Mouse (Mus musculus) Muller cell, postnatal 12 days (primary cell): ENCODE measurements at regions not wholly inside any gene's neighbourhood (a gene's known extent, or its start where the extent isn't known, plus 50 kb on each side); places are given as distances from the start of the nearest gene placed in this dataset.

Source experiments
- DNase-seq: peaks from one replicate; pipeline ENCODE4 v3.0.0-alpha.2; 2015; ENCODE audit errors: inconsistent ontology term

DNA sequence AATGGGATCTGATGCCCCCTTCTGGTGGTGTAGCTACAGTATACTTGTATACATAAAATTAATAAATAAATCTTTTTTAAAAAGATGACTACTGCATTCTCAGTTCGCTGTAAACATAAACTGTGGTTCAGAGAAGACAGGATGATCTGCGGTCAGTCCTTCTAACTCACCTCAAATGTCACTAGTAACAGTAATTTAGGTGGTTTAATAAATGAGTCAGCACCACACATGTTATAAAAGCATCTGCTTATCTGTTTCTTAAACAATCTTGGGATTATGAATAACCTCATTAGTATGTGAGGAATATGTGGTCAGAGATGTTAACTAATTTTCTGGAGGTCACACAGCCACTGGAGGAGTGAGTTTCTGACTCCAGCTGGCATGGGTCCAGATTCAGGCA lies 385.2 kb upstream of the Nrp1 start:
- no peak for DNase-seq

DNA sequence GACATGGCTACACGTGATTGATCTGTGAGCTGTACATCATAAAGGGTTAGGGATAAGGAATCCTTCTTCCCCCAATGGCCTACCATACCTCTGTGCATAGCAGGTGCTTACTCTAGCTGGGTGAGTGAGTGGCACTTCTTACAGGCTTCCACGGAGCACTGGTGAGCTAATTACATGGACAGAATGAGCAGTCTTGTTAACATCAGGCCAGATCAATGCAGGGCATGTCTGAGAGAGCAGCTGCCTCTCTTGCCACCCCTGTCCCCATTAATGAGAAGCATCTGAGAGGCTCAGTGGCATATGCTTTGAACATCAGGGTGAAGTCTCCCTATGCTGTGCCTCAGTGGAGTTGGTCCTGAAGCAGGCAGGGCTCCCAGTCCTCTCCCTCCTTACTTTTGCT lies 380.7 kb upstream of the Nrp1 start:
- DNase-seq: no peak

DNA sequence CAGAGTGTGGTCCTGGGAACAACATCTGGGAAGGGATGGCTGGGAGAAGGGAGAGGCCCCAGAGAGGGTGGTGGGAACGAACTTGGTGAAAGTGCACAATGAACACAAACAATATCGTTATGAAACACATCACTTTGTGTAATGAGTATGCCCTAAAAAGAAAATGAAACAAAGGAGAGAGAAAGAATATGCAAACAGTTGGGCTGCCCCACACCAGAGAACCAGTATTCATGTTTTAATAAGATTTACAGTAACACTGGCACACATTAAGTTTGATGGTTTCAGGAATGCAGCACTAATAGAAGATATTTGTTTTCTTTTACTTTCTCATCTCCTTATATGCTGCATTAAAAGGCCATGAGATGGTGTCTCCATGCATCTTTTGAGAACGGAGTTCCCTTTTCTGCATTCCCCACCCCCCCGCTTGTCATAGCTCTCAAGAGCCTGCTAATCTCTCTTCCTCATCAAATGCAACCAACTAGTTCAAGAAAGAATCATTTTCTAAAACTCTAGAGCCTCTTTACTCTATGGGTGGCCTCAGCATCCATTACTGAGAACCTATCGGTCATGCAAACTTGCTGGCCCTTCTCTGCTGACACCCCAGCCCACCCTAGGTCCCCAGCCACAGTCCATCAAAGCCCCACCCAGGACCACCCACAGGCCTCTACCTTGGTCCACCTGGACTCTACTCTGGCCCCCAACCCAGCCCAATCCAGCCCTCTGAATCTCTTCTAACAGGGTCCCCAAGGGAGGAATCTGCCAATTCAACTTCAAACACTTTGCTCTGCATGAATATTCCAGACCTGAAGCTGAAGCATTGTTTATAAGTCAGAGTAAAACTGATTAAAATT lies 379.0 kb upstream of the Nrp1 start:
- no peak for DNase-seq

DNA sequence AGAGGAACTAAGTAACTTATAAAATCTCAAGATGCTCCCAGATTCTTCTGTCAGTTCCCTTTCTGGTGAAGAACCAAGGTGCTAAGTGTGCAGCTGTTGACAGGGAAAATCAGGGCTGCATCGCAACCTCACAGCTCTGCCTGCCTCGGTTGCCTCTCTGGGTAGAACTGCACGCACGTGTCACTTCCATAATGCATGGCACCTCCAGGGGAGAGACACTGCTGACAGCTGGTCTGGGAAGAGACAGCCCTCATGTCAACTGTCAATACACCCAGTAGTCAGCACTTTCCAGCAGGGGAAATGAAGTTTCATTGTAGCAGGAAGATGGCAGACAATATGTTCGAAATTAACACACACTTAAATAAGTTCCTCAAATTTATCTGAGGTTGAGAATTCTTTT lies 376.2 kb upstream of the Nrp1 start:
- no peak for DNase-seq

DNA sequence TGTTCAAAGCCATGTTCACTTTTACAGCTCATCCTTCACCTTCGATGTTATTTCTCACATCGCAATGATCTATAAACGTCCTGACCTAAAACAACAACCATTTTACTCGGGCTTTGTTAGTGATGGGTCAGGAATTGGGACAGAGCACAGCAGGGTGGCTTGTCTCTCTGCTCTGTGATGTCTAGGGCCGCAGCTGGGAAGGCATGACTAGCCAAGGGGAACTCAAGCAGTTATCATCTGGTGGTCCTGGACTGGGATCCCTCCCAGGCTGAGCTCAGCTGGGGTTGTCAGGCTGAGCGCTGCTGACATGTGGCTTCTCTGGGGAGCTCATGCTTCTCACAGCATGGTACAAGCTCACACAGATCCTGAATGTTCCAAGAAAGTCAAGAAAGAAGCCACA lies 372.8 kb upstream of the Nrp1 start:
- peak; percentile 67 for DNase-seq

DNA sequence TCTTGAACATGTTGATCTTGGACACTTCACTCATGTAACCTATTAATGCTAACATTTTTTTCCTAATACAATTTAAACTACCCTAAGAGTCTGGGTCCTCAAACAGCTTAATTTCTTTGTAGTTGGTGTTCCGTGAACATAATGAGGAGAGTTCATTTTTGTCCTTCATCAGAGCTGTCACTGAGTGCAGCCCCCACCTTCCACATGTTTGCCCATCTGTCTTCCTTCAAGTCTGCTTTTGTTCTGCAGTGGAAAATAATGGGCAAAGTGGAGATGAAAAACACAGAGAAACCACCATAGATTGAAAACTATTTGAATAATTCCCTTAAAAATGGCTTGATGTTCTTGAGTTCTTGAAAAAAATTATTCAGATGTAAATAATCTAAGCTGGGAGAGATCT lies 369.5 kb upstream of the Nrp1 start:
- DNase-seq: no peak

DNA sequence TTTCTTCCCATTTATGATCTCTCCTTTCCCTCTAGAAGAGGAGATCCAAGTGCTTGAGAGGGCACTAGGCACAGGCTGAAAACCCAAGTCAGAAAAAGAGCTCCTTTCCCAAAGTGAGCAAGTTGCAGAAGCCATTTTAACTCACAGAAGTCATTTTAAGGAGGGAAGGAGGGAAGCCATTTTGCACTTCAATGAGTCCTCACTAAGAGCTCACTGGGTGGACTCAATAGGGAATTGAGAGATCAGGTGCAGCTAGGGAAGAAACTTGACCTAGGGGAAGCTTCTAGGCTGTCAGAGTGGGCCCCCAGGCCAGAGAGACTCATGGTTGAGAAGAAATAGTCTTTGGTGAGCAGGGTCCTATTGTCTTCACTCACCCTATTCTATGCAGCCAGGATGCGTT lies 363.5 kb upstream of the Nrp1 start:
- no peak for DNase-seq

DNA sequence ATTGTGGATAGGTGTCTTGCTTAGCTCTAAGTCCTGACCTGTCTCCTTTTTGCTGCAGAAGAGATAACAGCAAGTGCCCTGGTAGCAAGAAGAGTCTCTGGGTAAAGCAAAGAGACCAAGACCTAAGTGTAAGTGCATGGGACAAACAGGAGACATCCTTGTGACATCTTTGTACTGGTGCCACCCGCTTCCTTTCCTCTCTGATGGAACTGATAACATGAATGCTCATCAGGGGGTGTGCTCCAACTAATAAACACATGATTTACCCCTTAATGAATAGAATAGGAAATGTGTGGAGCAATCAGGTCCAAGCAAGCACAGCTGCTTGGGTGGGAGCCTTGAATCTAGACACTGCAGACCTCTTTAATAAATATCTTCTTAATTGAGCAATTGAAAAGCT lies 362.9 kb upstream of the Nrp1 start:
- DNase-seq: no peak

DNA sequence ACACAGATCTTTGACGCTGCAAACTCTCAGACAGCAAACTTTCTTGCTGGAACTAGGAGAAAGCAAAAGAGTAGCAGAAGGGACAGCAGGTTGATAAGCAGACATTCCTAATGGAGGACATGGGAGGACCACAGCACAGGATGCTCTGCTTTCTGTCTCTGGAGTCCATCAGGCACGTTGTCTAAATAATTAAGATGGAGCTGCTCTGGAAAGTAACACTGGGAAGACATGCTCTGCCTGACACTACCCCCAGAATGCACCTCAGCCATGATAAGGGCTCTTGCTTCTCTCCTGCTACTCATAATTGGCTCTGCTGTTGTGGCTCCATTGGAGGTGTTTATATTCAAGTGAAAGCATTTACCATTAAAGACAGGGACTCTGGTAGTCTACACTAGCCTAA lies 356.0 kb upstream of the Nrp1 start:
- no peak for DNase-seq

DNA sequence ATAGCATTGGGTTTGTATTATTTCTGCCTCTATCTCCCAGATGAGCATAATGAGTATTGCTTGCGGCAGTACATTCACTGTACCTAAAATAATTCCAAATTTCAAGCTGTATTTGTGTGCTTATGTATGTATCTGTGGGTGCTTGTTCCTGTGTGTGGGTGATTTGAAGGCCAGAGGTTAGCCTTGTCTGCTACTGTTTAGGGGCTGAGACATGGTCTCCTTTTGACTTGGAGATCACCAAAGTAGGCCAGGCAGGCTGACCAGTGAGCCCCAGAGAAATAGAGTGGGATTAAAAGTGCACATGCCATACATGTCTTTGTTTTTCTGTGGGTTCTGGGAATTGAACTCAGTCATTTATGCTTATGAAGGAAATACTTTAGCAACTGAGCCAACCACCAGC lies 355.6 kb upstream of the Nrp1 start:
- peak; percentile 59 for DNase-seq

DNA sequence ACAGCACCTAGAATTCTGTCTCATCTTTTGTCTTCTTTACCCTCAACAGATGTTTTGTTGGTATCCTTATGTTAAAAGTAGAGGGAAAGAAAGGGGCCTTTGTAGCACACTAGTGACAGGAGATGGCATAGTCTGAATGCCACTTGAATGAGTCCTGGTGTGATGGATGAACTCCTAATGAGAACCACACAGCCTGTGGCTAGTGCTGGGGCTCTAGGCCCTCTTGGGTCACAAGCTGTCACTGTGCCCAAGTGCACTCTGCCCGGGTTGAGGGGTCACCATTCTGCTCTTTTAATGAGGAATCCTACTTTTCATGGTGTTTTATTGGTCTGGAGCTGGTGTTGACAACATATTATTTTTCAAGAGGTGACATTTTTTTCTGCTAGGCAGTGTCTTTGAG lies 355.0 kb upstream of the Nrp1 start:
- peak; percentile 82 for DNase-seq

DNA sequence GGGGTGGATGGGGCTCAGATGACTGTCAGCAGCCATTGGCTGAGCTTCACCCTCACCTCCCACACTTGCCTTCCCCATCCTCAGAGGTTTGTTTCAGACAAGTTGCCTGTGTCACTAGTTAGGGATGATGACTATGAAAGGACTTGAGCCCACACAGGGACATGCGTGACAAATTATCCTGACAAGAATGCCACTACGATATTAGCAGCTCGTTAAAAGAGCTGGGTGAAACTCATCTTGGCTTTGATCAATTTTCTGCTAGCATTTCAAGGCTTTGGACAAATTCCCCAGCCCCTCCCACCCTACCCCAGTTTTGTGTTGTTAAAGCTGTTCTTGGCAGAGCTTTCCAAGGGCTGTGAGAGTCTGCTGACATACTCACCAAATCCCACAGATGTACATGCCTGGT lies 354.5 kb upstream of the Nrp1 start:
- peak; percentile 94 for DNase-seq

DNA sequence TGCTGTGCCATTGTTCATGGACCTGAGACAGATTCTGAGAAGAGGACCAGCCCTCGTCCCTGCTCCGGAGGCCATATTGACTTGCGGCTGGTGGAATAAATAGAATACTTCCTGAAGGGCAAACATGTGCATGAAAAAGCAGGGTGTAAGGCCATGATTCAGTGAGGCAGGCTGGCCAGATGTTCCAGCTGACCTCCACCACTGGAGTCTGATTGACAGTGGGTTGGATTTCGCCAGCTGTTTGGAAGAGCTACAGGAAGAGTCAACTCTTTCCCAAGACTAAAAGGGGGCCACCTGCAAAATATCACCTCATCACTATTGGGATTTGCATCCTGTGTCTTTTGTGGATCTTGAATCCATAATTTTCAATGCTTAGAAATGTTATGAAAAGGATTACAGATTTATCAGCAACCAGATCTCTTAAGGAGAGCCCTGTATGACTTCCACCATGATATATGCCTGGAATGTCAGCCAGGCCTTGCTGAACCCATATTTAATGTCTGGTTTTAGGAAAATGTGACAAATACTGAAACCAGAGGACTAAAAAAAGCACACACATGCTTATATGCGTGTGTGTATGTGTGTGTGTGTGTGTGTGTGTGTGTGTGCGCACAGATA lies 348.9 kb upstream of the Nrp1 start:
- no peak for DNase-seq

DNA sequence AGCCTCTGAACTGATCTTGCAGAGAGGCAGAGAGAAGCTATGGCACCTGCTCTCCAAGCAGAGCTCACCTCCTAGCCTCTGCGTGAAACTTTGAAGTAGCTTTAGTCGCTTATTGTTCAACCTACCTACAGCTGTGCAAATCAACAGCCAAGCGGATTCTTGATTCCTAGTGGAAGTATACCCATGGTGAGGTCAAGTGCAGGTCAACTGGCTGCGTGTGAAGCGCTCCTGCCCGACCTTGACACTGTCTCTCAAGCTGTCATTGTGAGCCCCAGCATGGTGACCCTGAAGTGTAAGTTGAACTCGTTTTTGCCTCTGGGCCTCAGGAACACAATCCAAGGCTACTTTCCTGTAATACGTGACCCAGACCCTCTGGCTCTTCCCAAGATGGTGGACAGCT lies 341.2 kb upstream of the Nrp1 start:
- no peak for DNase-seq

DNA sequence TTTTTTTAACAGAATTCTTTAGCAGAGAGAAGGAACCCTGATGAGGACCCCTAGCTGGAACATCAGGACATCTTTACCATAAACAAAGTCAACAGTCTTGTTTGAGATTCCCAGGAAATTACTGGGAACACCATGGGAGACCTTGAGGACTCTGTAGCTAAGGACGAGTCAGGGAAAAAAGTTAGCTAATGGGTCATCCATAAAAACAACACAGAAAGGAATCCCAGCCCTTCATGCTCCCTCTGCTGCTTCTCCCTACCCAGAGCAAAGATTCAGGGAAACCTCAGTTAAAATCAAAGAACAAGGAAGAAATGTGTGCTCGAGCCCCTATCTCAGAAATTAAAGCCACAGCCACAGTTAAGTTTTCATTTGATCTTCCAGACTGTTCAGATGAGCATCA lies 334.7 kb upstream of the Nrp1 start:
- DNase-seq: no peak

DNA sequence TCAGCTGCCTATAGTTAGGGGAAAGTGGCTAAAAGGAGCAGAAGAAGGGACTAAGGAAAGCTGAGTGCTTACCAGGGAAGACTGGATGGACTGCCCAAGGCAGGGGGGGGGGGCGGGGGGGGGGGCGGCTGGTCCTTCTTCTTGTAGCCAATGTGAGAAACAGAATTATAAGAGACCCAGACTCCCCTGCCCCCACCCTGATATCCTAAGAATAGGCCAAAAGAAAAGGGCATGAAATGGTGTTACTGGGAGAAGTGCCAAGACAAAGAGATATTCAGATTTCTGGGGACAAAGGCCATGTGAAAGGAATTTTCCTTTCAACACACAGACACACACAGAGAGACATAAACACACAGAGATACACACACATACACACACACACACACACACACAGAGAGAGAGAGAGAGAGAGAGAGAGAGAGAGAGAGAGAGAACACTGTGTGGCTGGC lies 333.6 kb upstream of the Nrp1 start:
- DNase-seq: no peak

DNA sequence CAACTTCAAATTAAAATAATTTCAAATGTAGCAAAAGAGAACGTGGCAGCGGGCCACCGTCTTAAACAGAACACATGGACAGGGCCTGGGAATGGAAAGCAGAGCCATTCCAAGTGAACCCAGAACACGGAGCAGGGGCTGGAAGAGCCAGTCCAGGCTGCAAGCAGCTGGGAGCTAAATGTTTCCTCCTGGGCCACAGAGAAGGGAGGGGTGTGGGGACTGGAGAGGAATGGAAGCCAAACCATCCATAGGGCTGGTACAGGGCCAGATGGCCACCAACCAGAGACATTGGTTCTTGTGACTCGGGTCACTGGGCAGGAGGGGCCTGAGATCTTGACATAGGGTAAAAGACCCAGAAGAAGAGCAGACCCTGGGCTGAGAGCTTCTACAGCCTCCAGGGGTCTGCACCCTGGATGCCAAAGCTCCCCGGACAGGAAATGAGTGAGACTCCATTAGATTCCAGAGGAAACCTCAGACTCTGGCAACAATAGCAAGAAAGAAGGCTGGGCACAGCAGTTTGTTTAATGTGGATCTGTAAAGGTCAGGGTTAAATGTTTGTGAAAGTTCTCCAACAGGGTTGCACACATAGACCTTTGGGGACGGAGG lies 333.1 kb upstream of the Nrp1 start:
- peak; percentile 93 for DNase-seq

DNA sequence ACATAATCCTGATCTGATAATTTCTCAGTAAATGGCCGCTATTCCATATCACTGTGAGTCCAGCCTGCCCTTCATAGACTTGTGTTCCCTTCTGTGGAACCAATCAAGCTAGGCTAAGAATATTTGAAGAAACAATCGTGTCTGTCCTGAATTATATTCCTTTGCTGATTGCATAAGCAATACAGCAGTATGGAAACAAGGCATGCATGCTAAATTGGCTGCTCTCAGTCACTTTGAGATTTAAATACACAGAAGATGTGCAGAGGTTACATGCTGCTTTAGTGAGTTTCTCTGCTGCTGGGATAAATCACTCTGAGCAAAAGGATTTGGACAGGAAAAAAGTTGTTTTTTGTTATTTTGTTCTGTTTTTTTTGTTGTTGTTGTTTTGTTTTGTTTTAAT lies 331.4 kb upstream of the Nrp1 start:
- no peak for DNase-seq

DNA sequence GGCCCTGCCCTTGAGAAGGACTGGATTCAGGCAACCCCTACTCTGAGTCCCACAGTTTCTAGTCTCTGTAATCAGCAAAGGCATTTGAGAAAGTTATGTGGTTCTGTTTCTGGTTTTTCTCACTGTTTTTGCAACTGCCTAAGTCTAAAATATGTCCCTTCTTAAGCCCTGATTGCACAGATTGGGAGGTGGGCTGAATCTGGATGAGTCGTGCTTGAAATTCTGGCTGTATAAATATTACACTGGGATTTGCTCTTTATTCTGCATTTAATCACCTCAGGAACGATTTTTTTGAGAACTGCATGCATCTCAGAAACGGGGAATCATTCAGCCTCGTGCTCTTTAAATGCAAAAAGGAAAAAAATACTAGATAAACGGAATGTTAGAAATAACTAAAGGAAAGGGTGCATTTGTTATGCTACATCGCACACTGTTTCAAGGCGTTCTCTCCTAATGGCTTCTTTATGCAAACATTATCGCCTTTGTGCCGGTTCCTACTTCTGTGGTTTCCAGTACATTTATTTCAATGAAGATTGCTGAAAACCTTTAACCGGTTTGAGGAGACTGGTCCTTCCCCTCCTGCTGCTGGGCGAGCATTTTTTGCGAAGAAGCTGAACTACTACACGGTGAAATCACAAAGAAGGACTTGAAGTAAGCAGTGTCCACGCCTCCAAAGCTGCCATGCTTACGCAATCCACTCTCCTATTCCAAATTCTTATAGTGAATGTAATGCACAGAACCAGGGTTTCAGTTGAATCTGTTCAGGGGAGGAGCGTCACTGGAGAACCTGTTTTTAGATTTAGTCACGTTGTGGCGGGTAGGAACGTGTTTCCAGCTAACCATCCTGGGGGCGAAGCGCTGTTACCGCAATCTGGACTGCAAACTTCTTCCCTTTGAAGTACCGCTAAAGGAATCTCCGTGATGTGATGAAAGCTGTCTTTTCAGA lies 327.8 kb upstream of the Nrp1 start:
- no peak for DNase-seq

DNA sequence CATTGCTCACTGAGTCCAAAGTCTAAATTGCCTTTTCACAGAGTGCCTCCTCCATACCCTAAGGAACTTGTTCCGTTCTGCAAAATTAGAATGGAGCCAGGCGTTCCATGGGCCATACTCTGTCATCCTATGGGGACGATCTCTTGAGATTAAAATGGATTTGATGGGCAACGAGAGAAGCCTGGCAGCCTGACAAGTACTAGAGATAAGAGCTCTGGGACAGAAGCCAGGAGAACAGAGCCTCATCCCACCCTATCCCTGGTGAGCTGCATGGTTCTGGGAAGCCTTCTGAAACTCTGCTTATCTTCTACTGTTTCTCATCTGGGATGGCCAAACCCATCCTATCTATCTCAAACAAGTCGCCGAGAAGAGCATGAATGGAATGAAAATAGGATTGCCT lies 324.3 kb upstream of the Nrp1 start:
- DNase-seq: no peak

DNA sequence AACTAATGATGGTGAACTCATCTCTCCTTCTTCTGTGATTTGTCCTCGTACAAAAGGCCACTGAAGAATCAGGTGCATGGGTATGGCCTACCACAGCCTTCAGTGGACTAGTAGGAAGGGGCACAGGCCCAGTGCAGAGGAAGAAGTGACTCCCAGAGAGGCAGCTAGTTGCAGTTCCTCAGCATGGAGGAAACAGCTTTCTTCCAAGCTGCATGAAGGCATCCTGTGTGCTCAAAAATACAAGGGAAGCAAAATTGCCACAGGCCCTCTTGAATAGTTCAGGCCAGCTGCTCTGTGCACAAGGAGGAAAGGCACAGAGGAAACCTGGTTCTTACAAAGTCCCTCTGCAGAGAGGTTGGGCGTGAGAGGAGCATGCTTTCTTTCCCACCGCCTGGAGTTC lies 322.7 kb upstream of the Nrp1 start:
- DNase-seq: no peak
